Mouse (Mus musculus) stomach, embryonic 16.5 days (tissue): ENCODE data around the gene P2ry12. TPM values are rescaled to one million over a fixed set of nuclear protein-coding genes. Genes with fewer than 3 reads are reported as not detected.

Experiments used
- polyA plus RNA-seq: library from polyadenylated mRNA; unstranded; fragments of >200 nt; fragmentation: Nextera tagmentation; extraction: Ambion mirVana; gene quantifications from 2 replicates; pipeline ENCODE4 v1.2.1, GENCODE M21; 2015

The P2ry12 gene
- polyA plus RNA-seq, 1 experiment from 2014 or later = 3.1 TPM

Other genes with a start within 250 kb of the P2ry12 start
- 0.81 and 1.0 TPM in 2 replicates for gene Gpr171, start 161.1 kb downstream of the P2ry12 start, polyA plus RNA-seq
- gene P2ry14, start 109.3 kb downstream of the P2ry12 start, polyA plus RNA-seq = 6.3 and 6.8 TPM in 2 replicates
- gene Gpr87, start 67.8 kb downstream of the P2ry12 start, polyA plus RNA-seq = 18.6 and 33.6 TPM in 2 replicates
- 1.9 and 2.4 TPM in 2 replicates for gene P2ry13, start 52.0 kb downstream of the P2ry12 start, polyA plus RNA-seq
- 10.3 and 10.8 TPM in 2 replicates for gene Igsf10, start 81.5 kb upstream of the P2ry12 start, polyA plus RNA-seq